Mouse (Mus musculus): ENCODE measurements at regions not wholly inside any gene's neighbourhood (a gene's known extent, or its start where the extent isn't known, plus 50 kb on each side); places are given as distances from the start of the nearest gene placed in this dataset.

DNA sequence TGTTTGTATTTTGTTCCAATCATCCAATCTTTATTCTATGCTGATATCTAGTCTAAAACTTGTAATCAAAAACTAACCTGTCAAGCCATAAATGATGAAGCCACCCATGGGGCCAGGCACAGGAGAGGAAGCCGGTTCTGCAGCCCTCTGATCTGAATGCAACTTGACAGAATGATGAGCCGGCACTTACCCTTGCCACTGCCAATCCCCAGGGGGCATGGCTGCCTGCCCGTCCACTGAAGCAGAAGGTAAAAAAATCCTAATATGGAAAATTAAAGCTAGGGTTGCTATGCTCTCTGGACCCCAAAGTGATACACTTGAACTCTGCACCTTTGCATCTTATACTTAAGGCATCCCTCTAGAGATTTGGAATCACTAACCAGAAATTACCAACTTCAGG, 461.6 kb downstream of the Tcerg1l start:
- Histone ChIP-seq H3K27me3 (ENCODE audit: control insufficient read depth, insufficient read depth, low read length) (no peaks in the 10 kb centered on the region), H3K9ac (ENCODE audit: low read length) (no peak overlapping the region), H3K9me3 (ENCODE audit: control insufficient read depth, low read length) (no peaks in the 10 kb centered on the region), H3K36me3 (ENCODE audit: control insufficient read depth, insufficient read depth, low read length) (no peaks in the 10 kb centered on the region), H3K4me3 (ENCODE audit: low read depth, low read length) (no peak overlapping the region), H3K4me1 (ENCODE audit: control insufficient read depth, insufficient read depth, low read length) (peaks cover 9% of the 10 kb centered on the region; the same call in 1 of the 2 replicates), H3K27ac (ENCODE audit: low read depth, low read length) (no peak overlapping the region), H3K4me2 (no peak overlapping the region)
- 66% methylated on average over 3 of the region's 3 CpGs for WGBS
- no peak for ATAC-seq (ENCODE audit: low FRiP score)
- DNase-seq (ENCODE audit: low spot score, missing footprints) = no peak

- ATAC-seq (ENCODE audit: low FRiP score) (no peak), DNase-seq (ENCODE audit: low spot score, missing footprints) (no peak)
- WGBS = 76% methylated on average over 8 of the region's 8 CpGs
- Histone ChIP-seq H3K27ac (ENCODE audit: low read depth, low read length) (no peak overlapping the region), H3K4me1 (ENCODE audit: control insufficient read depth, insufficient read depth, low read length) (peaks cover 9% of the 10 kb centered on the region; the same call in 1 of the 2 replicates), H3K27me3 (ENCODE audit: control insufficient read depth, insufficient read depth, low read length) (no peaks in the 10 kb centered on the region), H3K36me3 (ENCODE audit: control insufficient read depth, insufficient read depth, low read length) (no peaks in the 10 kb centered on the region), H3K9ac (ENCODE audit: low read length) (no peak overlapping the region), H3K9me3 (ENCODE audit: control insufficient read depth, low read length) (no peaks in the 10 kb centered on the region), H3K4me2 (no peak overlapping the region), H3K4me3 (ENCODE audit: low read depth, low read length) (no peak overlapping the region)
Observed at GRCm38 (mm10) chr7:137939116-137939515, 458.4 kb downstream of the Tcerg1l start.

GRCm38 (mm10) chr7:137940084-137940483, 457.4 kb downstream of the Tcerg1l start:
- Histone ChIP-seq H3K27me3 (ENCODE audit: control insufficient read depth, insufficient read depth, low read length) (no peaks in the 10 kb centered on the region), H3K4me2 (no peak overlapping the region), H3K9ac (ENCODE audit: low read length) (no peak overlapping the region), H3K4me3 (ENCODE audit: low read depth, low read length) (no peak overlapping the region), H3K9me3 (ENCODE audit: control insufficient read depth, low read length) (no peaks in the 10 kb centered on the region), H3K27ac (ENCODE audit: low read depth, low read length) (peak overlapping the region; percentile 3; the same call in 1 of the 2 replicates), H3K36me3 (ENCODE audit: control insufficient read depth, insufficient read depth, low read length) (no peaks in the 10 kb centered on the region), H3K4me1 (ENCODE audit: control insufficient read depth, insufficient read depth, low read length) (peaks cover 9% of the 10 kb centered on the region; the same call in 1 of the 2 replicates)
- ATAC-seq (ENCODE audit: low FRiP score) (no peak), DNase-seq (ENCODE audit: low spot score, missing footprints) (no peak)
- 30% methylated on average over 5 of the region's 5 CpGs for WGBS

DNA sequence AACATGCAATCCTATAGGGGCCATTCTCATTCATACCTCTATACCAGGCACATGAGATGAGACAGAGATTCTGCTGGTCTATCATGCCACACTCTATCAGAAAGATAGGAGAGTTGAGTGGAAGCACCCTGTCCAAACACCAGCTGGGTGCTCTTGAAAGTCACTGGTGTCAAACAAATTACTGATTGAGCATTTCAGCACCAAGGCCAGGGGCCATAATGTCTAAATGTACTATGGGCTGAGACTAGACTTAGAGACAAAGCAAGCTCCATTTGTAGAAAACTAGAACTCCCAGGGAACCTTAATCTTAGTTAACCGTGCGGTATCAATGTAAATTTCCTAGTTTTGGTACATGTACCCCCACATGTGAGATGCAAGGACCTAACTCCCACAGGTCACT, 452.5 kb downstream of the Tcerg1l start:
- Histone ChIP-seq H3K9ac (ENCODE audit: low read length) (no peak overlapping the region), H3K4me2 (no peak overlapping the region), H3K27ac (ENCODE audit: low read depth, low read length) (no peak overlapping the region), H3K4me3 (ENCODE audit: low read depth, low read length) (no peak overlapping the region), H3K27me3 (ENCODE audit: control insufficient read depth, insufficient read depth, low read length) (no peaks in the 10 kb centered on the region), H3K9me3 (ENCODE audit: control insufficient read depth, low read length) (no peaks in the 10 kb centered on the region), H3K4me1 (ENCODE audit: control insufficient read depth, insufficient read depth, low read length) (peaks cover 9% of the 10 kb centered on the region), H3K36me3 (ENCODE audit: control insufficient read depth, insufficient read depth, low read length) (no peaks in the 10 kb centered on the region)
- WGBS = 88% methylated on average over 2 of the region's 2 CpGs
- ATAC-seq (ENCODE audit: low FRiP score) = no peak
- no peak for DNase-seq (ENCODE audit: low spot score, missing footprints)

GRCm38 (mm10) chr7:137947424-137947823, 450.1 kb downstream of the Tcerg1l start:
- no peak for DNase-seq (ENCODE audit: low spot score, missing footprints)
- peak; percentile 65 for ATAC-seq (ENCODE audit: low FRiP score)
- Histone ChIP-seq H3K27me3 (ENCODE audit: control insufficient read depth, insufficient read depth, low read length) (no peaks in the 10 kb centered on the region), H3K9me3 (ENCODE audit: control insufficient read depth, low read length) (no peaks in the 10 kb centered on the region), H3K9ac (ENCODE audit: low read length) (no peak overlapping the region), H3K4me3 (ENCODE audit: low read depth, low read length) (no peak overlapping the region), H3K4me1 (ENCODE audit: control insufficient read depth, insufficient read depth, low read length) (peaks cover 5% of the 10 kb centered on the region), H3K4me2 (no peak overlapping the region), H3K36me3 (ENCODE audit: control insufficient read depth, insufficient read depth, low read length) (no peaks in the 10 kb centered on the region), H3K27ac (ENCODE audit: low read depth, low read length) (no peak overlapping the region)
- 19% methylated on average over 5 of the region's 5 CpGs for WGBS

- H3K36me3 ChIP-seq (ENCODE audit: control insufficient read depth, insufficient read depth, low read length) = no peaks in the 10 kb centered on the region
- no peak overlapping the region for H3K9ac ChIP-seq (ENCODE audit: low read length)
- no peak for ATAC-seq (ENCODE audit: low FRiP score)
- H3K4me3 ChIP-seq (ENCODE audit: low read depth, low read length) = no peak overlapping the region
- no peak overlapping the region for H3K4me2 ChIP-seq
- no peaks in the 10 kb centered on the region for H3K27me3 ChIP-seq (ENCODE audit: control insufficient read depth, insufficient read depth, low read length)
- H3K4me1 ChIP-seq (ENCODE audit: control insufficient read depth, insufficient read depth, low read length) = no peaks in the 10 kb centered on the region
- DNase-seq (ENCODE audit: low spot score, missing footprints) = no peak
- H3K27ac ChIP-seq (ENCODE audit: low read depth, low read length) = no peak overlapping the region
- no peaks in the 10 kb centered on the region for H3K9me3 ChIP-seq (ENCODE audit: control insufficient read depth, low read length)
- WGBS = 72% methylated on average over 5 of the region's 5 CpGs
Observed at GRCm38 (mm10) chr7:137957354-137957753, 440.2 kb downstream of the Tcerg1l start.

DNA sequence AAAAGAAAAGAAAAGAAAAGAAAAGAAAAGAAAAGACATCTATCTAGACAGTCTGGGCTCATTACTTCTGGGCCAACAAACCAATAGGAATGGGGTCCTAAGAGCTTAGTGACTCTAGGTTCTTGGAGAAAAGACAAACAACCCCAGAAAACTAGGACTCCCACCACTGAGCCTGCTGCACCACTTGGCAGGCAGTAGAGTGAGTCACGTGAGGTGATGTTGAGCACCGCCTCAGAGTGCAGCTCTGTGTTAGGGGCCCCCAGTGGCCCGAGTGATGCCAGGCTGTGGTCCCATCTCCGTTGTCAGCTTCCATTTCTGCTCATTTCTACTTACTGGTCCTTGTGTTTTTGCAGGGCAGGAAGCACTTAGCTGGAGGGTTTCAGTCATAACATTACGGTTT, 439.7 kb downstream of the Tcerg1l start:
- no peak overlapping the region for H3K4me3 ChIP-seq (ENCODE audit: low read depth, low read length)
- 84% methylated on average over 5 of the region's 5 CpGs for WGBS
- DNase-seq (ENCODE audit: low spot score, missing footprints) (no peak), ATAC-seq (ENCODE audit: low FRiP score) (no peak)
- no peaks in the 10 kb centered on the region for H3K9me3 ChIP-seq (ENCODE audit: control insufficient read depth, low read length)
- no peaks in the 10 kb centered on the region for H3K36me3 ChIP-seq (ENCODE audit: control insufficient read depth, insufficient read depth, low read length)
- no peaks in the 10 kb centered on the region for H3K27me3 ChIP-seq (ENCODE audit: control insufficient read depth, insufficient read depth, low read length)
- H3K9ac ChIP-seq (ENCODE audit: low read length) = no peak overlapping the region
- no peak overlapping the region for H3K4me2 ChIP-seq
- H3K27ac ChIP-seq (ENCODE audit: low read depth, low read length) = no peak overlapping the region
- H3K4me1 ChIP-seq (ENCODE audit: control insufficient read depth, insufficient read depth, low read length) = no peaks in the 10 kb centered on the region

DNA sequence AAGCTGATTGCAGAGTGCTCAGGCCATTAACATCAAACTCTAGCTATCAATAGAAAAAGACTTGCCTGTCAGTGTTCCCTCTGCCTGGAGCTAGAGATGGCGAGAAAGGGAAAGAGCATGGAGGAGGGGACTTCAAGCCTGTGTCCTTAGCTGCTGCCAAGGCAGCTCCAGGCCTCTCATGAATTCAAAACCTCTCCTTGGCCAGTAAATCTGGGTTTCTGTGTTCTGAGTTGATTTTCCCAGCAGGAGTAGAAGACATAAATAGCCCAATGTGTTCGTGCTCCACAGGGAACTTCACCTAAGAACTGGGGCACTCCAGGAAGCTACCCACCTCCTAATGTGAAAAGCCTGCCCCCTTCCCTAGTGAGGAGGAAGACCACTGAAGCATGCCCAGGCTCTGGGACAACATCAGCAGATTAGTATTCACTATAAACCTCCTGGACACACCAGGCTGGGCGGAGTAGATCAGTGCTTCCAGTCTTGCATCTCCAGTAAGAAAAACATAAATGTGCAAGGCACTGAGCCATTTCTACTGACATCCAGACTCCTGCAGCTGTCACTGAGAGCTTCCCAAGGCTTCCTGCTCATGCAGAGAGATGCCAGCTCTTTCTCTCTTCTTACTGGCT, 433.9 kb downstream of the Tcerg1l start:
- H3K27me3 ChIP-seq (ENCODE audit: control insufficient read depth, insufficient read depth, low read length) = no peaks in the 10 kb centered on the region
- H3K36me3 ChIP-seq (ENCODE audit: control insufficient read depth, insufficient read depth, low read length) = no peaks in the 10 kb centered on the region
- no peak for ATAC-seq (ENCODE audit: low FRiP score)
- no peaks in the 10 kb centered on the region for H3K9me3 ChIP-seq (ENCODE audit: control insufficient read depth, low read length)
- no peak overlapping the region for H3K4me2 ChIP-seq
- no peak overlapping the region for H3K27ac ChIP-seq (ENCODE audit: low read depth, low read length)
- H3K9ac ChIP-seq (ENCODE audit: low read length) = no peak overlapping the region
- H3K4me1 ChIP-seq (ENCODE audit: control insufficient read depth, insufficient read depth, low read length) = no peaks in the 10 kb centered on the region
- no peak overlapping the region for H3K4me3 ChIP-seq (ENCODE audit: low read depth, low read length)
- no peak for DNase-seq (ENCODE audit: low spot score, missing footprints)
- 27% methylated on average over 3 of the region's 3 CpGs for WGBS

- Histone ChIP-seq H3K9me3 (ENCODE audit: control insufficient read depth, low read length) (no peaks in the 10 kb centered on the region), H3K4me1 (ENCODE audit: control insufficient read depth, insufficient read depth, low read length) (no peaks in the 10 kb centered on the region), H3K27ac (ENCODE audit: low read depth, low read length) (no peak overlapping the region), H3K36me3 (ENCODE audit: control insufficient read depth, insufficient read depth, low read length) (no peaks in the 10 kb centered on the region), H3K4me3 (ENCODE audit: low read depth, low read length) (no peak overlapping the region), H3K4me2 (no peak overlapping the region), H3K27me3 (ENCODE audit: control insufficient read depth, insufficient read depth, low read length) (no peaks in the 10 kb centered on the region), H3K9ac (ENCODE audit: low read length) (no peak overlapping the region)
- DNase-seq (ENCODE audit: low spot score, missing footprints) (no peak), ATAC-seq (ENCODE audit: low FRiP score) (no peak)
- WGBS = 91% methylated on average over 5 of the region's 5 CpGs
Observed at GRCm38 (mm10) chr7:137974705-137975104, 422.8 kb downstream of the Tcerg1l start.
